Mouse (Mus musculus): Measurements from ENCODE around the gene Rad51b.

The Rad51b gene

DNA sequence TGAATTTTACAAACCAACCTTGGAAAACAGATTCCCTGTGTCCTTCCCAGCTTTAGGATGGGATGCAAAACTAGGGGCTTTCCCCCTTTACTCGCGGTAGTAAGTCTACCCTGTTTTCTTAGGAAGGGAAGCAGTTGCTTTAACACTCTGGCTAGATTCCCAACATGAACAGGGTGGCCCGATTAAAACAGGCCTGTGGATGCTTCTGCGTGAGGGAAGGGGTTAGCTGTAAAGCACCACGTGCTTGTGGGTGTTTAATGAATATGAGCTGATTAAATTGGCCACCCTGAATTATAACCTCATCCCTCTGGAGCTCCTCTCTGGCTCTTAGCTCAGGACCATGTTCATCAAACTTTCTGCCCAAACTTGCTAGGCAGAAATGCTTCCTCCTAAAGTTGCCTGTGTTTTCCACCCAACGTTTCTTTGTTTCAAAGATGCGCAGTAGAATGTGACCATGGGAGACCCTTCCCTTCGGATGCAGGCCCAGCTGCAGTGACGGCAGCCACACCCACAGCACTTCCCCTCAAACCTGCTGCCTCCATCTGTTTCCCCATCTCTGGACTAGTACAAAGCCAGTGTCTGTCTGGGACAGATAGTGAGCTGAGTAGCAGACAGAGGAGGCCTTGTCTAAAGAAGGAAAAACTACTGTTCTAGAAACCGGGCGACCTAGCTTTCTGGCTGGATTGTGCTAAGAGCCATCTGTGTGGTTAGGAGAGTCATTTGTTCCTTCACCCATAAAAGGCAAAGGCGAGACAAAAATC is 435.5 kb downstream of the Rad51b start:
- DNase-seq (ENCODE audit: low spot score in 2 of 2), result no peak

DNA sequence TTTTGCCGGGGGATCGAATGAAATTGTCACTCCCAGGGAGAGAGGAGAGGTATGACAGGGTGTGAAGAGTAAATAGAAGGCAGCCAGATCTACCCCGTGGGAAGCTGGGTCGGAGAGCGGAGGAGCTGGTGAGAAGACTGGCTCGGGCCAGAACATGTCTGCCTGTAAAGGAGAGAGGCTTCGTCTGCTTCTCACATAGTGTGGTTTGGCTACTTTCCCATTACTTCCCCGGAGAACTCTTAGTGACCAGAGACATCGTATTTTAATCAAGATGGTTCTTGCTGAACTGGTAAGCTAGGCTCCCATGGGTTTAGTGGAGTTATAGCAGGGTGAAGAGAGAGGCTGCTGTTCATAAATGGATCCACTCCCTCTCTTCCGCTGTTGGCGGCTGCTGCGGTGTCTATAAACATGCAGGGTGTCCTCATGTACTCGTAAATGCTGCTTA is 438.3 kb downstream of the Rad51b start:
- no peak for DNase-seq (ENCODE audit: low spot score in 2 of 2)

DNA sequence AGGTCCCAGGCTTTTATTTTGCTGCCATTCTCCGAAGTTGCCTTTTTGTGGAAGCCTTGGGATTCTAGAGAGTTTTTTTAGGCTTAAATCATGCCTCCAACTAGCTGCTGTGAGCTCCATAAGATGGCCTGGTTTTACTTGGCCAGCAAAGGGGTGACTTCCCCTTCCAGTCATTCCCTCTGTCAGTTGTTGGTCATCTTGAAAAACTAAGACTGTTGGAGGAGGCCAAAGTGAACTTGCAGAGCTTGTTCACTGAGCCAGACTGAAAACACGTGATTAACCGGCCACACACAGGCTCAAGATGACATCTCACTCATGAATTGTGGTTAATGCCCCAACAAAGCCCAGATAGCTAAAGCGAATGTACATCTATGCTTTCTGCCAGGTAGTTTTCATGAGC is 438.8 kb downstream of the Rad51b start:
- no peak for DNase-seq (ENCODE audit: low spot score in 2 of 2)

DNA sequence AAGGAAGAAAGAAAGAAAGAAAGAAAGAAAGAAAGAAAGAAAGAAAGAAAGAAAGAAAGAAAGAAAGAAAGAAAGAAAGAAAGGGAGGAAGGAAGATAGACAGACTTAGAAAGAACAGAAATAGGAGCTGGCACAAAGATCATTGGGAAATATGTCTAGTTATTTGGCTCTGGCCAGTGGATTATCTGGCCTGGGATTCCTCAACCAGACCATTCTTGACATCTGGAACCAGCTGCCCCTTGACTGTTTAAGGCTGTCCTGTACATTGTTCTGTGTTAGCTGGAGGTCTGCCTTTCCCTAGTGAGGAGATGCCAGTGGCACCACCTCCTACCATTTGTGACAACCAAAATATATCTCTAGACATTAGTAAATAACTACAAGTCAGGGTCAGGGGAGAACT is 441.6 kb downstream of the Rad51b start:
- no peak for DNase-seq (ENCODE audit: low spot score in 2 of 2)

DNA sequence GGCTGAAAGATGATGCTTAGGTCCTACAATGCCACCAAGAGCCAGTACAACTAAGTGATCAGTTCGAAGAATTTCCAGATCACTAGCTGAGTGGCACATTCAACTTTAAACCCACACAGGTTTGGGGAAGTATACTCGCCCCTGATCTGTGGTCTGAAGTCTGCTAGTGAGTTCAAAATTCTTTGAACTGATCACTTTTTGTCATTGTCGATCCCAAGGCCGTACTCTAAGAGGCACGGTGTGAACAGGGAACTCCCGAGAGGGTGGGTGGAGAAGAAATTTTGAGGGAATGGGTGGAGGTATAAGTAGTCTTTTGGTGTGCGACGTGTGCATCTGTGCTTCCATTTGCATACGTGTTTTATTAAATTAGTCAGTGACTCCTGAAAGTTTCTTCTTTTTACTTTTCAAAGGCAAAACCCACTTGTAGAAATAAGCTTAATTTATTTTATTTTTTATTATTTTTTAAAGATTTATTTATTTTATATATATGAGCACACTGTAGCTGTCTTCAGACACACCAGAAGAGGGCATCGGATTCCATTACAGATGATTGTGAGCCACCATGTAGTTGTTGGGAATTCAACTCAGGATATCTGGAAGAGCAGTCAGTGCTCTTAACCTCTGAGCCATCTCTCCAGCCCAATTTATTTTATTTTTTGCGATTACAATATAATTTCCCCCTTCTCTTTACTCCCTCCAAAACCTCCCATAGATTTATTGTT is 443.0 kb downstream of the Rad51b start:
- no peak for DNase-seq (ENCODE audit: low spot score in 2 of 2)

DNA sequence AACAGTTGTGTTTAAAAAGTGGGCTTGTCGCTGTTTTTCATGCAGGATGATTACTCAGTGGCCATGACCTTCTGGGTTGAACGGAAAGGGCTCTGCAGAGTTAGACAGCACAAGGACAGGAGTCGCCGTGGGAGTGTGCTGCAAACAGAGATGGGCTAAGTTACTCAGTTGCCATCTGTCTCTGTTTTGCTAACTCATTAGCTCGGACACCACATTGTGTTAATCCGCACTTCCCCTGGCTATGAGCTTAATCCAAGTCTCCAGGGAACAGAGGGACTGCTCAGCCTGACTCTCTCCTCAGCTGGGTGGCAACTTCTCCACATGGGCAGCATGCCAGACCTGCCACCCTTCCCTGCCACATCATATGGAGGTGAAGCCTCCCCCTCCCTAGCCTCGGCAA is 445.1 kb downstream of the Rad51b start:
- no peak for DNase-seq (ENCODE audit: low spot score in 2 of 2)

DNA sequence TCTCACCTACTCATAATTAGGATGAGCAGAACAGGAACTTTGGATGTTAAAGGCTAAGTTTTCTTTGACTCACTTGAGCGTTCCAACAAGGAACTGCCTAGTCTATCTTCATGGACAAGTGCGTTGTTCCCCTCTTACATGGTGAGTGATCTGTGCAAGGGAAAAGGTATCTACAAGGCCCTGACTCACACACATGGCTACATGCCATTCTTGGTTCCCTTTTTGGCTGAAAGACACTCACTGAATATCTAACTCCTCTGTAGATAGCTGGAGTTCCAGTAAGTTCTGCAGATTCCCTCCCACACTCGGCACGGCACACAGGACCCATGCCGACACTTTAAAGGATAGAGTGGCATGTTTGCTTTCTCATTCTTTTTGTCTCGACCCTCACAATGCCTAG is 447.0 kb downstream of the Rad51b start:
- DNase-seq (ENCODE audit: low spot score in 2 of 2), result no peak

DNA sequence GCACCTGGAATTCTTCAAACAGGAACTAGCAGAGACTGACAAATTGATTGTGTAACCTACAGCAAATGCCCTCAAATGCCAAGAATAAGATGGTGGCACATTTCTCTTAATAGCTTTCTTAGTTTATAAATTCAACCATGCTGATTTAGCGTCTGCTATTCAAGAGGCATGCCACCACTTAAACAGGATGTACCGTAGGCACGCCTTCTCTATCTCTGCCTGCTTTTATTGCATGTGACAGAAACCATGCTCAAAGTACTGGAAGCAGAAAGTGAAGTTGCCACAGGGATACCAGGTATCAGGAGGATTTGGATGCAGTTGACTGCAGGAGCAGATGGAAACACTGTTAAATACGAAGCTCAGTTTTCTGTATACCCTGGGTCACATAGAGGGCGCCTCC is 448.1 kb downstream of the Rad51b start:
- DNase-seq (ENCODE audit: low spot score in 2 of 2), result no peak

DNA sequence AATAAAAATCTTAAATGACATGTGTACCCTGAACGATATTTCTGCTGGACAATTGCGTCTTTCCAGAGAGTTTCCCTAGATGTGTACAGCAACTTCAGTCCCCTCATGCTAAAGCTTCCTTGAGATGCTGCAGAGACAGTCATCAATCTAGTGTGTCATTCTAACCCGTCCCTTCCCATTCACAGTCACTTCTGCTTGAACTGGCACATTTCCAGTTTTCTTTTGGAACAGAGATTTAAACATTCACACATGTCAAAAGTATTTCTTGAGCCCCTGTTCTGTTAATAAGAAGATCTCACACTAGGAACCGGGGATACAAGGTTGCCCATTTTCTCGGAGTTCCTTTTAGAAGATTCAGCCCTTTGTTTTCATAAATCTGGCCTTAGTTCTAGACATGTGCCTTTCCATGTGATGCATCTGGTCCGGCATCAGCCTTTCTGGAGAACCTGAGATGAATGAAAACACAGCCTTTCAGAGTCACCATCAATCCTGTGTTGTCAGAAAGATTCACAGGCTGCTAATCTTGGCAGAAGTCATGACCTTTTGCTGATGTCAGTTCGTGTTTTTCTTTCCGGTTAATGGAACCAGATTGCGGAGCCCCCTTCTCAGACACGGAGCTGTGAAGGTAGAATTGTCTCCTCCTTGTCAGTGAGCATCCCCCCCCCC is 448.9 kb downstream of the Rad51b start:
- no peak for DNase-seq (ENCODE audit: low spot score in 2 of 2)

DNA sequence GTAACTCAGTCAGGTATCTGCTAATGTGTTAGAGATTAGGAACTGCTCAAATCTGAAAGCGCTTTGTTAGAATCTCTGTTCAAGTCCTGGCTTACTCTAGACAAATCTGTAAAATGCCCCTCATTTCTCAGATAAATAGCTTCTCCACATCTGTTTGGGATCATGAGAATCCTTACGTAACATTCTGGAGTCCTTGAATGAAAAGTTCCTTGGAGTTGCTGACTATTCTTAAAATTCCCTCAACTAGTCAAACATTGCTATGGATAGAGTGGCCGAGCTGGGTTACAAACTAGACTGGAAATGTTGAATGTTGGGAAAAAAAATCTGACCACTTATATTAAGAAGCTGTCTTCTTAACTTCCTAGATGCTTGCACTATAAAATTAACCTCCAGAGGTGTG is 450.5 kb downstream of the Rad51b start:
- no peak for DNase-seq (ENCODE audit: low spot score in 2 of 2)

DNA sequence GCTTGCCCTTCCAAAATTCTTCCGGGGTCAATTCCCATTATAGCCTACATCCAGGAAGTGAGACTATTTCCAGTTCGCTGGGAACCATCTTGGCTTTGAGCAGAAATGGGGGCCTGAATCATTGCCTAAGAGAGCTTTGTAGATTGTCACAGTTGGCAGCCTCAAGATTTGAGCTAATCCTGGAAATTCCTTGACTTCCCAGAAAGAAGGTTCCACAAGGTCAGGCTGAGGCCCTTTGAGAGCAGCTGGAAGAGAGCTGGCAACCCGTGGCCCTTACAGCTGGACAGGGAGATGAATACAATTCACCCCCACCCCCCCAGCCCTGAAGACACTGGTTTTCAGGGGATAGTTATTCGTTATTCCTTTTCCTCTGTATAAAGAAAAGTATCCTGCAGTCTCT is 451.8 kb downstream of the Rad51b start:
- no peak for DNase-seq (ENCODE audit: low spot score in 2 of 2)

DNA sequence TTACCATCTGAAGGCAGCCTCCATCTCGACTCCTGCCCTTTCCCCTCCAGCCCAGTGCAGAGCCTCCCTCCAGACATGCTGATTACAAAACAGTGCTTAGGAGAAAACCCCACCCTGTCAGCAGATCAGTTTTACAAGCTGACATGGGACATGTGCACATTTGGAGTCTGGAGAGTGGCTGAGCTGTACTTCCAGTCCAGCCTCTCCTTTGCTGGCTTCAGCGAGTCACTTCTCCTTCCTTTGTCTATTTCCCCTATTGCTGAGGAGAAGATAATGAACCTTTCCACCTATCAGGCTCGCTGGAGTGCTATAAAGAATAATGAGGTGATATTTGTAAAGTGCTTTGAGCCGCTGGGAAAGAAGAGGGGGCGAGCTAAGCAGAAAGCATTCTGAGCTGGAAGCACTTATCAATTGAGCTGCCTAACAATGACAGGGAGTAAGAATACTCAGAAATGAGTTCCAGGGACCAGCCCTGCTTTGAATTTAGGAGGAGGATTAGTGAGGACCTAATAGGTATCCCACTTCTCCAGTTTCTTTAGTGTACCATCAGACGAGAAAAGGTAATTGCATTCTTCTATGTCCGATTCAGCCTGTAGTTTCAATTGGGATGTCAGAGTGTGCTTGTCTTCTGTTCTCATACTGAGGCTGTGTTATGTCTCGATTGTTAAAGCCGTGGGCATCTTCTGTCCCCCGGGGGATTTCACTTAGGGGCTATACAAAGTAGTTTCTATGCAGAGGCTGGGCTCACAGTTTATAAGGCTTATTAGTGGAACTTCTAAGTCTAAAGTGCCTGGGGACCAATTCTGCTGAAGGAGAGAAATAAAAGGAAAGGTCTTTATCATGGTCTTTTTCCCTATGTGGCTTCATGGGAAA is 453.4 kb downstream of the Rad51b start:
- no peak for DNase-seq (ENCODE audit: low spot score in 2 of 2)

DNA sequence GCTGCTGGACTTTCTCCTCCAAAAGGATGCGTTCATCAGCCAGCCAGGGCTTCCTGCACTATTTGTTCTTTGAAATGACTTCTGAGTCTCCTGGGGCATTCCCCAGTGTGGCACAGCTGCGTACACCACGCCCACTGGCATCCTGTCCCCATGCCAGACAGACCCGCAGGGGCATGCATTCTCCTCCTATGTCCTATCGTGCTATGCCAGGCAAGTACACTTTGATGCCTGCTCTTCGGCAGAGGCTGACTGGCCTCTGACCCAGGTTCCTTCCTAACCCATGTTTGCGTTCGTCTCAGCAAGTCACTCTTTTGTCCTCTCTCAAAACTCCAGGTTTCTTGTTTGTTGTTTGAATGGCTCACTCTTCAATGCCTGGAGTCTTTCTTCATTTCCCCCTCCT is 454.7 kb downstream of the Rad51b start:
- peak; percentile 72 to 74 for DNase-seq (ENCODE audit: low spot score in 2 of 2)

DNA sequence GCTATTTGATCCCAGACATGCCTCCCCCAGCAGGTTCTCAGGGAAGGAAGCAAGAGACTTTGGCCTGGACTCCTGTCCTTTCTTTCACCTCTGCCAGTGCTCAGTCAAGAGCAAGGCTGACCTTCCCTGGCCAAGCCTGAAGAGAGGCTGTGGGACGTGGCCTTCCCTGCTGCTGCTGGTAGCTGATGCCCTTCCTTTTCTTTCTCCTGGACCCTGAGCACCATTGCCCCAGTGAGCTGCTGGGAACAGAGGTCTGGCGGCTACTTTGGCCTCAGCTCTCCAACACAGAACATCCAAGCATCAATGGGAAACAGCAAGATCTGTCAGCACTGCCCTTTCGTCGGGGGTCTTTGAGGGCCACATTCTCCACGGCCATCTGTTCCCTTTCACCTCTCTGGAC is 455.1 kb downstream of the Rad51b start:
- DNase-seq (ENCODE audit: low spot score in 2 of 2), result no peak

DNA sequence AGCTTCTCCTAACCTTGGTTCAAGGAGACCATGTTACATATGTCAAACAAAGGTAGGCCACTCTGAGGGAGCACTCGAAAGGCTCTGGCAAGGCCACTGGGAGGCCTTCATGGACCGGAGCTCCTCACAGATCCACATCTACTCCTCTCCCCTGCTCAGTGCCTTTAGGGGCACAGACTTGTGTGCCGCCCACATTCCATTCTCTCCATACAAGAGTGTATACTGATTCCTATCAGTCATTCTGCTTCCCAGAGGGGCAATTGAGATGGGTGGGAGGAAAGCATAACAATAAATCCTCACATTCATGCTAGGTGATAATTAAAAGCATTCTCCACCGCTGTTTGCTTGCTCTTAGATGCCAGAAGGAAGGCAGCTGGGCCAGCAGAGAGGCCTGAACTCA is 458.5 kb downstream of the Rad51b start:
- no peak for DNase-seq (ENCODE audit: low spot score in 2 of 2)

DNA sequence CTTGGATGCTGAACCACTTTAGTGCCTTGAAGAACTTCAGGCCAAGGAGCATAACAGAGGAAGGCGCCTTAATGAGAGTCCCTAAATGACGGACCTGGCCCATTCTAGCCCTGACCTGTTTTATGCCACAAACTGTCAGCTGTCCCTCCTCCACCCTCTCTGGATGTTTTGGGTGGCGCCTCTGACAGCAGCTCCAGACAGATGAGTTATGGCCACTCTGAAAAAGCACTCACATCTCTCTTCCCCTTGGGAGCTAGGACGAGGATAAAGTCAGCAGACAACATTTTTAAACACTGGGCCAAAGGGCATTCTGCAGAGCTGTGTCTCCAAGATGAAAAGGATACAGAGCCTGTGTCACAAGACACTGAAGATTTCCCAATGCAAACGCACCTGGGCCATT is 459.3 kb downstream of the Rad51b start:
- no peak for DNase-seq (ENCODE audit: low spot score in 2 of 2)

DNA sequence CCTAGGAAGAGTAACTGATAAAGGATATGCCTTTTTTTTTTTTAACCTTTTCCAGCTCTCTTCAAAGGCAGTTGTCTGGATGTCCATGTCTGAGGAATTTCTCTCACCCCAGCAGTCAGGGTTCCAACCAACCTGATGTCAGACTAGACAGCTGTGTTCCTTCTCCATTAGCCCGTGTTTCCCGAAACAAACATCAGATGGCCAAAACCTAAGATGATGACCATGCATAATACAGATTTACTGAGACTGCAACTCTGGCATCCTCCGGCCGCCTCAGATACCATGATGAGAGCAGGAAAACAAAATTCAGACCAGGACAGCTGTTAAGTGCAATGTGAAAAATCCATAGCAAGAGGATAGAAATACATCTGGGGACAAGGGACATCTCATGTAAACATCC is 460.7 kb downstream of the Rad51b start:
- no peak for DNase-seq (ENCODE audit: low spot score in 2 of 2)

DNA sequence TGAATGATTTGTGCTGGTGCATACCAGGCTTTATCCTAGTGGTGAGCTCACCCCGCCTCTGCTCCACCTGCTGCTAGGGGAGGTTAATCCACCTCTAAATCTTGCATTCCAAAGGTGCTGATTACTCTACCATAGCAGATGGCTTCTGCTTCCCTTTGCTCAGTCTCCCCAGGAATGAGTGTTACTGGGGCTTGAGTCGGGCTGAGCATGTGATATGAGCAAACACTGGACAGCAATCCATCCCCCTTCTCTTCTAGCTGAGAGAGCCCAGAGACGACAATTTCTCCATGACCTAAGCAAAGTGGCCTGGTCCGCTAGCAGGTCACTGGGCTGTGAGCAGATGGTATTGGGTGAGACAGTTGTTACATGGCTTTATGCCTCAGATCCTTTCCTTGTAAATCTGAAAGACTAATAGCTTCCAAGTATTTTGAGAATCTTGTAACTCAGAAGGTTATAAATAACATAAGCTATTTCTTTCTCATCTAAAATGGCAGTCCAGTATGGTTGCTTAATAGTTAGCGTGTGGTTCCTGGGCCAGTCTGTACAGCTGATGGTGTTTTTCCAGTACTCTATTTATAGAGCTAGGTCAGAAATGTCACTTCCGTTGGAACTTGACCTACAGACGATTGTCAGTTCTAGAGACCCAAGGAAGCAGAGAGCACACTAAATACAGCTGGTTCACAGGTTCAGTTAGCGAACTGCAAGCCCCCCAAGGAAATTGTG is 462.3 kb downstream of the Rad51b start:
- DNase-seq (ENCODE audit: low spot score in 2 of 2), result no peak

DNA sequence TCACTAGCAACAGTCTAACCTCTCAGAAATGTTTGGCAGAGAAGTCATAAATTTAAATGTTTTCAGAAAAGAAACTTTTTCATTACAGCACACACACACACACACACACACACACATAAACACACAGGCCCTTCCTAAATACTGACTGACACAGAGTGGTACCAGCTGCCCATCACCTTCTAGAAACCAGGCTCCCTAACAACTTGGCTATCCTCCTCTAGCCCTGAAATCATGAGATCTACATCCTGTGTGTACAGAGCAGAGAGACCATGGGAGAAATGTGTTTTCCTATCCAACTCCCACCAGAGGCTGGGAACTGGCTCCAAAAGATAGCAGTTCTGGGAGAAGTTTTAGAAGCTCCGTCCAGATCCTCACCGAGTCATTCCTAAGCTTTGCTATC is 464.1 kb downstream of the Rad51b start:
- no peak for DNase-seq (ENCODE audit: low spot score in 2 of 2)

DNA sequence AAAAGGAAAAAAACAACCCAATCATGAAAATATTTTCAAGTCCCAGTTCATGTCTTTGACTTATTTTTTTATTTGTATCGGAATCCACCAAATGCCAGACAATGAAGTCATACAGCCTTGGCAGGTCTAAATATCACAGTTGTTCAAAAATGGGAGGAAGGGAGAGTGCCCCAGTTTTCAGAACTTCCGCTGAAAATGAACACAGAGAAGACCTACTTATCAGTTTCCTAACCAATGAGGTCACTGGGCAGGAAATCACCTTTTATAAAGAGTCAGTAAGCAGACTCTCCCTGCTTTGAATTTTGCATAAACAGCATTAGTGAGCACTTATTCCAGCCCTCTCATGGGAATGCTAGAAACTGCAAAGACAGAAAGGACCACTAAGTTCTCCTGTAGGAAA is 465.0 kb downstream of the Rad51b start:
- DNase-seq (ENCODE audit: low spot score in 2 of 2), result no peak

DNA sequence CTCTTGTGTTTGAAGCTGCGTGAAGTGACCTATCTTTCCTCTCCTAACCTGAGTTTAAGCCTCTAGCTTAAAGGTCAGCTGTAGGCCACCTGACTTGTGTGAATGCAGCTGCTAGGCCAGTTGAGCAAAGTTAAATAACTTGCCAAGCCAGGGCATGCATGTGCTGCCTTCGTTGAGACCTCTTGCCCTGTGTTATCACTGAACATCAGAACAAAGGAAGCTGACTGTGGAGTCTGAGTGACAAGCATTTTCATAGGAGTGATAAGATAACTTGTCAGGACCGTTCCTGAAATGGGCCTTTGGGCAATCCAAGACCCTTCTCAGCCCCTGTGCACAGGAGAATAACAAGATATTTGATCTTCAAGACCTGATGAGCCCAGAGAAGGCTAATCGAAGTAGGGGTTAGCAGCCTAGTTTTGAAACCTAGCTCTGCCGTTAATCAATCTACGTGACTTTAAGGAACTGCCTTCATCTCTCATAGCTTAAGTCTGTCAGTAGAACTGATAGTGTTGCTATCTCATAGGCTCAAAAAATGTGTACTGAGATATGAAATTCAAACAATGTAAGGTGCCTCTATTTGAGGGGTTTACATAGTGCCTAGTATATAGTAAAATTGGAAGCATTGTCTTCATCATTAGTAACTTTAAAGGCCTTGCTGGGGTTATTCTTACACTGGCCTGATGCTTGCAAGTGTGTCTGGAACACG is 465.6 kb downstream of the Rad51b start:
- DNase-seq (ENCODE audit: low spot score in 2 of 2), result no peak

Data from spleen, postnatal 36 days (tissue).